Mouse (Mus musculus) liver, embryonic 15.5 days (tissue): ENCODE measurements around the gene Hat1. TPM values are rescaled to one million over a fixed set of nuclear protein-coding genes. Genes with fewer than 3 reads are reported as not detected.

Experiments used
- polyA plus RNA-seq: library from polyadenylated mRNA; unstranded; fragments of >200 nt; fragmentation: Nextera tagmentation; extraction: Ambion mirVana; gene quantifications from 2 replicates; pipeline ENCODE4 v1.2.1, GENCODE M21; 2015

The Hat1 gene
- polyA plus RNA-seq, 1 experiment from 2014 or later: 107 TPM

Other genes starting within 250 kb of the Hat1 start
- 22.5 and 24.2 TPM in 2 replicates for gene Dync1i2, start 177.3 kb upstream of the Hat1 start, polyA plus RNA-seq
- gene Slc25a12, start 21.2 kb upstream of the Hat1 start, polyA plus RNA-seq: 25.5 and 25.6 TPM in 2 replicates
- 21.0 and 21.4 TPM in 2 replicates for gene Metap1d, start 64.3 kb downstream of the Hat1 start, polyA plus RNA-seq
- gene Dlx1, start 139.2 kb downstream of the Hat1 start, polyA plus RNA-seq: 0.05 and 0.17 TPM in 2 replicates
- 0.03 TPM in 1 of 2 replicates, not detected in the other for gene Dlx2, start 157.8 kb downstream of the Hat1 start, polyA plus RNA-seq